Mouse (Mus musculus) stomach, embryonic 16.5 days (tissue): Measurements from ENCODE around the gene Nid2. TPM values are rescaled to one million over a fixed set of nuclear protein-coding genes. Genes with fewer than 3 reads are reported as not detected.

ENCODE experiments used
- ATAC-seq: fragments of 200-750 bp; cut with Nextera tagmentation; 2 replicates; pipeline ENCODE4 v1.8.0; 2017; ENCODE audit warnings: moderate number of reproducible peaks, moderate TSS enrichment; ENCODE audit not compliant: insufficient read depth, low FRiP score
- H3K27ac ChIP-seq: fragments of 300-500 bp; sonication (generic); 2 replicates; pipeline ENCODE4 v1.5.1; 2014; ENCODE audit warnings: low read length
- H3K27me3 ChIP-seq: fragments of 300-500 bp; sonication (generic); 2 replicates; pipeline ENCODE4 v1.6.1; 2014; ENCODE audit warnings: low read length, control low read depth, mixed read lengths; ENCODE audit not compliant: control insufficient read depth, insufficient read depth
- H3K36me3 ChIP-seq: fragments of 300-500 bp; sonication (generic); 2 replicates; pipeline ENCODE4 v1.6.1; 2014; ENCODE audit warnings: low read length; ENCODE audit not compliant: control insufficient read depth, insufficient read depth
- H3K4me1 ChIP-seq: fragments of 300-500 bp; sonication (generic); 2 replicates; pipeline ENCODE4 v1.6.1; 2014; ENCODE audit warnings: low read length, control low read depth, mixed read lengths; ENCODE audit not compliant: control insufficient read depth, insufficient read depth
- H3K4me2 ChIP-seq: fragments of 300-500 bp; sonication (generic); 2 replicates; pipeline ENCODE4 v1.6.1; 2014; ENCODE audit warnings: low read depth, low read length, mixed read lengths
- H3K4me3 ChIP-seq: fragments of 300-500 bp; sonication (generic); replicated peaks from 2 replicates; pipeline ENCODE4 v1.5.1; 2014; ENCODE audit warnings: mild to moderate bottlenecking, low read length
- H3K9ac ChIP-seq: fragments of 300-500 bp; sonication (generic); 2 replicates; pipeline ENCODE4 v1.6.1; 2014; ENCODE audit warnings: low read length
- H3K9me3 ChIP-seq: fragments of 300-500 bp; sonication (generic); replicated peaks from 2 replicates; pipeline ENCODE4 v1.6.1; 2016; ENCODE audit warnings: low read length, control low read depth; ENCODE audit not compliant: control insufficient read depth
- WGBS: fragments of 180-500 bp; shearing (Covaris S2); extraction: QIAGEN DNeasy Blood & Tissue Kit; methylation state at CpG from one replicate; pipeline ENCODE4 v1.1.7; 2014; 5-methylcytosine and 5-hydroxymethylcytosine counted together
- polyA plus RNA-seq: library from polyadenylated mRNA; unstranded; fragments of >200 nt; fragmentation: Nextera tagmentation; extraction: Ambion mirVana; gene quantifications from 2 replicates; pipeline ENCODE4 v1.2.1, GENCODE M21; 2015

Nid2 gene
- polyA plus RNA-seq, 1 experiment from 2014 or later = 94.3 TPM

DNA sequence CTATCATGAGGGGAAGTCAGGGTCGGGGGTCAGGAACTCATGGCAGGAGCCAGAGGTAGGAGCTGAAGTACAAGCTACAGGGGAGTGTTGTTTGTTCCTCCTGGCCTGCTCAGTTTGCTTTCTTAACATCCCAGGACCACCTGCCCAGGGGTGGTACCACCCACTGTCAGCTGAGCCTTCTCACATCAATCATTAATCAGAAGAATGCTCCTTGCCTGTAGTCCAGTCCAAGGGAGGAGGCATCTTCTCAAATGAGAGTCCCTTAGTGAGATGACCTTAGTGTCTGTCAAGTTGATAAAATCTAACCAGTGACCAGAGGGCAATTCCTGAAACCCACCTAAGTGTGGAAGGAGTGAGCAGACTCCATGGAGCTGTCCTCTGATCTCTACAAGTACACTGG is 37.4 kb downstream of the Nid2 start:
- Histone ChIP-seq H3K4me2 (no peak overlapping the region), H3K27ac (no peak overlapping the region), H3K4me3 (no peak overlapping the region), H3K36me3 (no peaks in the 10 kb centered on the region), H3K4me1 (no peaks in the 10 kb centered on the region), H3K9me3 (no peaks in the 10 kb centered on the region), H3K27me3 (no peaks in the 10 kb centered on the region), H3K9ac (no peak overlapping the region)
- 57% methylated on average over 1 of the region's 1 CpGs for WGBS
- ATAC-seq = no peak

DNA sequence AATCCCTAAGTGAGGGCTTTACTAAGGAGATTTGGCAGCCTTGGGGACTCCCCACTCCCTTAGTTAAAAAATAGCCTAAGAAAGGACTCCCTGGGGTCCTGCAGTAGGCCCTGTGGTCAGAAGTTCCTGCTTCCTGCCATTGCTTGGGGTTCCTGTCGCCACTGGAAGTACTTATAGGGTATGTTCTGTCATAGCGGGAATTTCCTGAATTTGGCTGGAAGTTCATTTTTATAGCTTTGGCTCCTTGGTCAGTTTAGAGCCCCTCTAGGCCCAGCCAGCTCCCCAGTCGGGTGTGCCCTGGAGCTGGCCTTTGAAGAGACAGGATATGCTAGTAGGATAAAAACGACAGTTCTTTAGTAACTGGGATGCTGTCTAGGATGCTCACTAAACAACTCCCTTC is 43.8 kb downstream of the Nid2 start:
- H3K9me3 ChIP-seq = no peaks in the 10 kb centered on the region
- no peak overlapping the region for H3K9ac ChIP-seq
- no peaks in the 10 kb centered on the region for H3K27me3 ChIP-seq
- no peaks in the 10 kb centered on the region for H3K4me1 ChIP-seq
- H3K27ac ChIP-seq = no peak overlapping the region; the same call in 1 of the 2 replicates
- H3K4me2 ChIP-seq = no peak overlapping the region
- no peak overlapping the region for H3K4me3 ChIP-seq
- H3K36me3 ChIP-seq = no peaks in the 10 kb centered on the region
- ATAC-seq = no peak
- 69% methylated on average over 4 of the region's 4 CpGs for WGBS

DNA sequence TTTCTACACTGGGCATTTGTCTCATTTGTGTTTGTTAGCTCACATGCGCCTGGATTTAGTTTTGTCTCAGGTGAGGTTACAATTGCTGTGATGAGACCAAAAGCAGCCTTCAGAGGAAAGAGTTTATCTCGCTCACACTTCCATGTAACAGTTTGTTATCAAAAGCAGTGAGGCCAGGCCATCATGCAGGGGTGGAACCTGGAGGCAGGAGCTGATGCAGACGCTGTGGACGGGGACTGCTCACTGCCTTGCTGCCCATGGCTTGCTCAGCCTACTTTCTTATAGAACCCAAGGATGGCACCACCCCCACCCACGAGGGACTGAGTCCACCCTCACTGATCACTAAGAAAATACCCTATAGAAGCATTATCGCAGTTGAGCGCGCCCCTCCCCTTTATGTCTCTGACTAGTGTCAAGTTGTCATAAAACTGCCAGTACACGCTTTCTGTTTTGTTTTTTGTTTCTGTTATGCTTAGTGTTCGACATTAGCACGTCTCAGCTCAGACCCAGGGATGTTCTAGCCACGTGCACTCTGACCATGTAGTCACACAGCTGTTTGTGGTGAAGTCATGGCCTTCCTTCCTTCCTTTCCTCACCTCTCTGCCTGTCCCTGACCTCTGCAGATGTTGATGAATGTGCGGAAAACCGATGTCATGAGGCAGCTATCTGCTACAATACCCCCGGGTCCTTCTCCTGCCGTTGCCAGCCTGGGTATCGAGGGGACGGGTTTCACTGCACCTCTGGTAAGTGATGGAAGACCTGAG is 45.7 kb downstream of the Nid2 start:
- Histone ChIP-seq H3K36me3 (no peaks in the 10 kb centered on the region), H3K9me3 (no peaks in the 10 kb centered on the region)
- WGBS = 69% methylated on average over 18 of the region's 18 CpGs

DNA sequence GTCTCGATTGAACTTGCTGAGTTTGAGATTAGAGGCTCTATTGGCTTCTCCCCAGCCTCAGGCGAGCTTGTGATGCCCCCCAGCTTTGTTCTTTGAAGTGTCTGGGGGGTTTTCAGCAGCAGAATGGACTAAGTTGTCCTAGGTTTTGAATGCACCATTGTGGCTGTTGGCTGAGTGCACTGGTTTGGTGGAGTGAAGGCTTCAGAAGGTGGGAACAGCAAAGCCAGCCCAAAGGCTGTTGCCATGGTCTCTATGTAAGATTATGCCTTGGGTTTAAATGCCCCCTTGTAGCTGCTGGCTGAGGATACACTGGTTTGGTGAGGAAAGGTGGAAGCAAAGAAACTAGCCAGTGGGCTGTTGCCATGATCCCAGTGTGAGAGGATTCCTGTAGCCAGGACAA is 49.4 kb downstream of the Nid2 start:
- Histone ChIP-seq H3K9me3 (no peaks in the 10 kb centered on the region), H3K9ac (no peak overlapping the region), H3K4me3 (no peak overlapping the region), H3K36me3 (no peaks in the 10 kb centered on the region), H3K27me3 (no peaks in the 10 kb centered on the region), H3K4me1 (no peaks in the 10 kb centered on the region), H3K4me2 (no peak overlapping the region), H3K27ac (no peak overlapping the region)
- ATAC-seq = no peak
- WGBS = 51% methylated on average over 2 of the region's 2 CpGs

More for the DNA sequence above, 45.7 kb downstream of the Nid2 start:
- Histone ChIP-seq H3K9ac (no peak overlapping the region), H3K27me3 (no peaks in the 10 kb centered on the region), H3K4me1 (no peaks in the 10 kb centered on the region), H3K4me3 (no peak overlapping the region), H3K4me2 (no peak overlapping the region), H3K27ac (no peak overlapping the region)
- no peak for ATAC-seq

DNA sequence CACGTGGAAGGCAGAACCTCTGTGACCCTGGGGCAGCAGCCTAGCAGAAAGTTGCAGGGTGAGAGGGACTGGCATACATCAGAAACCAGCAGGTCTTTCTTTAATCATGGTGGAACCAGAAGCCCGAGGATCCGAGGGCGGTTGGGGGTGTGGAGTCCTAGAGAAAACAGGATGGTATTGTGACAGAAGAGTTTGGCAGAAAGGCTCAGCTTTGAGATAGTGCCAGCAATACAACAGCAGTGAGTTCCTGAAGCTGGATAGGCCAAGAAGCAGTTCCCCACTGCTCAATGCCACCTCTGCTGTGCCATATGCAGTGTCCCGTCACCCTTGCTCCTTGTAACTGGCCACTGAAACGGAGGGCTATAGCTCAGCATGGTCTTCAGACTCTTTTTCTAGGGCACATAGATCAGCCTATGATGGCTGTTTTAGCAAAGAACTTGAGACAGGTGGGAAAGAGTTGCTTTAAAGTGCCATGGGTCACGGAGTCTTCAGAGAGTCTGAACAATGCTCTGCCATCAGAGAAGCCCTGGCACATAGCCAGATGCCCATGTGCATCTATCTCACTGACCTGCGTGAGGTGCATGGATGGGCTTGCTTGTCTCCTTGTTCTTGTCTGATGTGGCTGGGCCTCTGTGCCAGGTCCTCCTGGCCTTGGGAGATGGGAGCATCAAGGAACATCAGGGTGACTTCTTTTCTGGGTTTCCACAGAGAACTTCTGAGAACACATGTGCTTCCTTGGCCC is 50.6 kb downstream of the Nid2 start:
- Histone ChIP-seq H3K4me3 (no peak overlapping the region), H3K27ac (no peak overlapping the region), H3K36me3 (no peaks in the 10 kb centered on the region), H3K9me3 (no peaks in the 10 kb centered on the region), H3K4me2 (no peak overlapping the region), H3K9ac (no peak overlapping the region), H3K4me1 (no peaks in the 10 kb centered on the region), H3K27me3 (no peaks in the 10 kb centered on the region)
- ATAC-seq = no peak
- 86% methylated on average over 8 of the region's 8 CpGs for WGBS

DNA sequence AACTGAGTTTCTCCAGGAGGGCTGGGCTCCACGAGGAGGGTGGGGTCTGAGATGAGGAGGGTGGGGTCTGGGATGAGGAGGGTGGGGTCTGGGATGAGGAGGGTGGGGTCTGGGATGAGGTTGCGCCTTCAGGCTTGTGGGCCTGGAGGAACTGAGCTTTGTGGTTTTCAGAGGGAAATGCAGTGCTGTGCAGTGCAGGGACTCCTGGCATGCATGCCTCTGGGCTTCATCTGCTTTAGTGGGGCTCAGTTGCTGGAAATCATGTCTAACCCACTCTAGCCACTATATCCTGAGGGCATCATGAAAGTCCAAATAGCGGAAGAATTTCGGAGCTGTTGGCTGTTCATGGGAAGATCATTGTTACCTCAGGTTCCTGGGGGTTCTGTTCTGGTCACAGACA is 52.2 kb downstream of the Nid2 start:
- ATAC-seq = no peak
- H3K4me2 ChIP-seq = no peak overlapping the region

DNA sequence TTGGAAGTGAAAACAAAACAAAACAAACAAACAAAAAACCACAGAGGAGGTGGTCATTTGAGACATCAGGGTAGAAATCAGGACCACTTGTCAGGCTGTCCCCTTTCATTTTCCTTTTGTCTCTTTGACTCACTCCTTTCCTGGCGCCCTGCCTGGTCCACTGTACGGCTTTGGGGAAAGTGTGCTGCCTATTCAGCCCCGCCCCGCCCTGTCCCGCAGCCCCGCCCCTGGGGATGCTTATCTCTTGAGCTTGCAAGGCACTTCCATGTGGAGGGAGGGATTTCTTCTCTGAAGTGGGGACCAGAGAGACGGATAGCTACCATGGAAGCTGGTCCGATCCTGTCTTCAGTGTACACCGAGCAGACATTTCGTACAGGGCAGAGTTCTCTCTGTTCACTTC is 52.6 kb downstream of the Nid2 start:
- Histone ChIP-seq H3K4me1 (no peaks in the 10 kb centered on the region), H3K9me3 (no peaks in the 10 kb centered on the region), H3K36me3 (no peaks in the 10 kb centered on the region), H3K27ac (no peak overlapping the region), H3K27me3 (no peaks in the 10 kb centered on the region), H3K9ac (no peak overlapping the region), H3K4me3 (no peak overlapping the region), H3K4me2 (no peak overlapping the region)
- WGBS = 43% methylated on average over 10 of the region's 10 CpGs
- no peak for ATAC-seq

More for the DNA sequence above, 52.2 kb downstream of the Nid2 start:
- Histone ChIP-seq H3K27me3 (no peaks in the 10 kb centered on the region), H3K36me3 (no peaks in the 10 kb centered on the region), H3K27ac (no peak overlapping the region), H3K9ac (no peak overlapping the region), H3K4me3 (no peak overlapping the region), H3K9me3 (no peaks in the 10 kb centered on the region), H3K4me1 (no peaks in the 10 kb centered on the region)
- WGBS = 67% methylated on average over 4 of the region's 4 CpGs

DNA sequence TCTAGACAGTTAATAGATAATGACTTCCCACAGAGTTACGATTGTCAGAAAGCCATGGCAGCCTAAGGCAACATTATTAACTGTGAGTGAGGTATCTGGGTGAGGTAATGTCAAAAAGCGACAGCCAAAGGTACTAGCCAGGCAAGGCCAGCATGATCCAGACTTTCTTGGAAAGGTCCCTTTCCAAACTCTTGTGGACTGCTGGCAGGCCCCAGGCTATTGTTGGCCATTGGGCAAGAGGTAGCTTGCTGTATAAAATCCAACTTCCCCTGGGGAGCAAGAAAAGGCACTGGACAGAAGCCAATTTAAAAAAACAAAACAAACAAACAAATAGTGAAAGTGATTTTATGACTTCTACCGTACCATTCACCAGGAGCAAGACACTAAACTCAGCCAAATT is 56.3 kb downstream of the Nid2 start:
- Histone ChIP-seq H3K9me3 (no peaks in the 10 kb centered on the region), H3K27me3 (no peaks in the 10 kb centered on the region), H3K36me3 (peaks cover 7% of the 10 kb centered on the region; the same call in 1 of the 2 replicates), H3K4me3 (no peak overlapping the region), H3K27ac (no peak overlapping the region), H3K4me1 (no peaks in the 10 kb centered on the region), H3K4me2 (no peak overlapping the region), H3K9ac (no peak overlapping the region)
- 82% methylated on average over 3 of the region's 3 CpGs for WGBS
- ATAC-seq = no peak

DNA sequence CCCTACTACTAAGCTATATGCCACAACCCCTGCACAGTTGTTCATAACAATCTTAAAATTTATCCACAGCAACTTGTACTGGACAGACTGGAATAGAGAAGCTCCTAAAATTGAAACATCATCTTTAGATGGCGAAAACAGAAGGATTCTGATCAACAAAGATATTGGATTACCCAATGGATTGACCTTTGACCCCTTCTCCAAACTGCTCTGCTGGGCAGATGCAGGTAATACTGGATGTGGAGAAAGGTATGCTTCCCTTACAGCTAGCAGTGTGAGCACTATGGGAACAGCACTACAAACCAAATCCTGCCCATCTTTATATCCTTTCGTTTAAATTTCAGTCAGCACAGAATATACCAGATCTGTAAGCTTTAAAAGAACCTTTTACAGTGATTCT is 56.8 kb downstream of the Nid2 start:
- Histone ChIP-seq H3K36me3 (peaks cover 8% of the 10 kb centered on the region; the same call in 1 of the 2 replicates), H3K4me1 (no peaks in the 10 kb centered on the region), H3K4me2 (no peak overlapping the region), H3K27me3 (no peaks in the 10 kb centered on the region), H3K9ac (no peak overlapping the region), H3K27ac (no peak overlapping the region), H3K9me3 (no peaks in the 10 kb centered on the region), H3K4me3 (no peak overlapping the region)
- ATAC-seq = no peak
- 92% methylated on average over 2 of the region's 2 CpGs for WGBS
